Mouse (Mus musculus) hindbrain, embryonic 14.5 days (tissue): ENCODE data around the gene Ube2c. TPM values are rescaled to one million over a fixed set of nuclear protein-coding genes. Genes with fewer than 3 reads are reported as not detected.

Source experiments
- ATAC-seq: fragments of 200-750 bp; cut with Nextera tagmentation; 2 replicates; pipeline ENCODE4 v1.8.0; 2017; ENCODE audit warnings: moderate number of reproducible peaks, mild to moderate bottlenecking, moderate TSS enrichment, moderate library complexity; ENCODE audit not compliant: low FRiP score
- DNase-seq: peaks from one replicate; pipeline ENCODE4 v3.0.0-alpha.2; 2015; ENCODE audit warnings: low spot score
- H3K27ac ChIP-seq: fragments of 300-500 bp; sonication (generic); 2 replicates; pipeline ENCODE4 v1.5.1; 2014; ENCODE audit warnings: mild to moderate bottlenecking, moderate library complexity
- H3K27me3 ChIP-seq: fragments of 300-500 bp; sonication (generic); 2 replicates; pipeline ENCODE4 v1.6.1; 2014; ENCODE audit warnings: mild to moderate bottlenecking, low read length, mixed read lengths; ENCODE audit not compliant: control insufficient read depth, insufficient read depth
- H3K36me3 ChIP-seq: fragments of 300-500 bp; sonication (generic); replicated peaks from 2 replicates; pipeline ENCODE4 v1.6.1; 2014; ENCODE audit not compliant: control insufficient read depth, insufficient read depth
- H3K4me1 ChIP-seq: fragments of 300-500 bp; sonication (generic); replicated peaks from 2 replicates; pipeline ENCODE4 v1.6.1; 2014; ENCODE audit warnings: antibody characterized with exemption, low read length, mixed read lengths; ENCODE audit not compliant: control insufficient read depth, insufficient read depth
- H3K4me2 ChIP-seq: fragments of 300-500 bp; sonication (generic); replicated peaks from 2 replicates; pipeline ENCODE4 v1.6.1; 2014; ENCODE audit warnings: mild to moderate bottlenecking, moderate library complexity
- H3K4me3 ChIP-seq: fragments of 300-500 bp; sonication (generic); replicated peaks from 2 replicates; pipeline ENCODE4 v1.5.1; 2014; ENCODE audit warnings: mild to moderate bottlenecking, low read length
- H3K9ac ChIP-seq: fragments of 300-500 bp; sonication (generic); 2 replicates; pipeline ENCODE4 v1.6.1; 2014
- H3K9me3 ChIP-seq: fragments of 300-500 bp; sonication (generic); 2 replicates; pipeline ENCODE4 v1.6.1; 2016; ENCODE audit warnings: low read length; ENCODE audit not compliant: control insufficient read depth
- WGBS: fragments of 180-500 bp; shearing (Covaris S2); extraction: QIAGEN DNeasy Blood & Tissue Kit; methylation state at CpG from one replicate; pipeline ENCODE4 v1.1.7; 2014; 5-methylcytosine and 5-hydroxymethylcytosine counted together
- polyA plus RNA-seq: library from polyadenylated mRNA; unstranded; fragments of >200 nt; fragmentation: Nextera tagmentation; extraction: Ambion mirVana; gene quantifications from 2 replicates; pipeline ENCODE4 v1.2.1, GENCODE M21; 2014

Ube2c gene
- polyA plus RNA-seq, 1 experiment from 2014 or later = 59.4 TPM

DNA sequence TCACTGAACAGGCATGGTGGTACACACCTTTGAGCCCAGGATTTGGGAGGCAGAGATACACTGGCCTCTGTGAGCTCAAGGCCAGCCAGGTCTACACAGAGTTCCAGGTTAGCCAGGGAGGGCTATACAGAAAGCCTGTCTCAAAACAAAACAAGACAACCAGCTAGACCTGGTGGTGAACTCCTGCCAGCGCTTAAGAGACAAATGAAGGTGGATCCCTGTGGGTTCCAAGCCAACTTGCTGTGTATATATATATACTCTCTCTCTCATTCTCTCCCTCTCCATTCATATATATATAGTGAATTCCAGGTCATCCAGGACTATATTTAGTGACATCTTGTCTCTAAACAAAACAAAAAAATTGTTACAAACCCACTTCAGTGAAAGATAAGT lies 34.2 kb downstream of the Ube2c start:
- no peak for ATAC-seq
- Histone ChIP-seq H3K4me2 (peak overlapping the region; percentile 64), H3K9me3 (no peaks in the 10 kb centered on the region), H3K27me3 (no peaks in the 10 kb centered on the region), H3K36me3 (peaks cover 33% of the 10 kb centered on the region), H3K9ac (peak overlapping the region; percentile 75), H3K27ac (no peak overlapping the region), H3K4me3 (peak overlapping the region; percentile 67), H3K4me1 (peaks cover 21% of the 10 kb centered on the region; the same call in 1 of the 2 replicates)
- no peak for DNase-seq
- WGBS = 67% methylated on average over 1 of the region's 1 CpGs

- Histone ChIP-seq H3K9ac (peak within 1 kb of the TSS; percentile 75), H3K9me3 (no peaks in the 10 kb centered on the region), H3K36me3 (peaks cover 31% of the 10 kb centered on the region), H3K4me1 (peaks cover 21% of the 10 kb centered on the region; the same call in 1 of the 2 replicates), H3K4me3 (peak within 1 kb of the TSS; percentile 67), H3K27me3 (no peaks in the 10 kb centered on the region), H3K27ac (peak within 1 kb of the TSS; percentile 85), H3K4me2 (peak within 1 kb of the TSS; percentile 64)
- WGBS = 0% methylated on average over 47 of the region's 47 CpGs
- DNase-seq (peak; percentile 99), ATAC-seq (peak; percentile 97)
Measured at GRCm38 (mm10) chr2:164804533-164805331, 35.0 kb downstream of the Ube2c start, which contains the start of the genes Acot8 and Zswim3. Acot8 (minus strand) TSS chr2:164804882. Zswim3 (plus strand) TSS chr2:164805098.

DNA sequence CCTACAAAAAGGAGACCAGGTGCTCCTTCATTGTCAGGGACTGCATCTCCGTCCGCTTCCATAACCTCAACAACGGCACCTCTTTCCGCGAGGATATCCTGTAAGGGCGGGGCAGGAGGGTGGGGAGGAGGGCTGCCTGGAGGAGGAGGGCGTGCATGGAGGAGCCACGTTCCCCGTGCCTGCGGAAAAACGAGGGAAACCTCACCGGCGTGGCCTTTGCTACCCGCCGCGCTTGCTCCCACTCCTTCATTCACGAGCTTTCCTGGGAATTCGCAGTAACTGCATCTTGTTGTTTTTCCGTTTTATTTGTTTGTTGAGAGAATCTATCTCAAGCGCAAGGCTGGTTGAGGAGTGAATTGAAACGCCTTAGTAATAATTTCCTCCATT lies 35.6 kb downstream of the Ube2c start:
- Histone ChIP-seq H3K9me3 (no peaks in the 10 kb centered on the region), H3K4me2 (peak overlapping the region; percentile 64), H3K27ac (peak overlapping the region; percentile 83), H3K4me3 (peak overlapping the region; percentile 67), H3K36me3 (peaks cover 25% of the 10 kb centered on the region), H3K27me3 (no peaks in the 10 kb centered on the region), H3K4me1 (peaks cover 21% of the 10 kb centered on the region; the same call in 1 of the 2 replicates), H3K9ac (peak overlapping the region; percentile 73)
- ATAC-seq = peak; percentile 53; the same call in 1 of the 2 replicates
- WGBS = 1% methylated on average over 21 of the region's 21 CpGs
- no peak for DNase-seq

GRCm38 (mm10) chr2:164806614-164807013 lies 36.9 kb downstream of the Ube2c start:
- H3K4me2 ChIP-seq = peak overlapping the region; percentile 64; the same call in 1 of the 2 replicates
- no peaks in the 10 kb centered on the region for H3K9me3 ChIP-seq
- ATAC-seq (no peak), DNase-seq (no peak)
- peaks cover 15% of the 10 kb centered on the region for H3K36me3 ChIP-seq
- H3K4me1 ChIP-seq = peaks cover 21% of the 10 kb centered on the region; the same call in 1 of the 2 replicates
- no peak overlapping the region for H3K9ac ChIP-seq
- H3K27me3 ChIP-seq = no peaks in the 10 kb centered on the region
- H3K4me3 ChIP-seq = no peak overlapping the region
- WGBS = 84% methylated on average over 7 of the region's 7 CpGs
- H3K27ac ChIP-seq = no peak overlapping the region

DNA sequence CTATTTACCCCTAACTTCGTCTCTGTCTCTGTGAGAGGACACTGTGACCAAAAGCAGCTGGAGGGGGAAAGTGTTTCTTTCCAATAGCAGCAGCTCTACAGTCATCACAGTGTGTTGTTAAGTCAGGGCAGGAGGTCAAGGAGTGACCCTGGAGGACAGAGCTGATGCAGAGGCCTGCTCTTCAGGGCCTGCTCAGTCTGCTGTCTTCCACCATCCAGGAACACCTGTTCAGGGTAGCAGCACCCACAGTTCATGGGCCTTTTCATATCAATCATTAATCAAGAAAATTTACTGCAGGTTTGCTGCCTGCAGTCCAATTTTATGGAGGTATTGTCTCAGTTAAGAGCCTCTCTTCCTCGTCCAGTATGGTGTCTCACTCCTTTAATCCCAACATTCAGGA lies 43.9 kb downstream of the Ube2c start:
- H3K9me3 ChIP-seq = no peaks in the 10 kb centered on the region
- H3K4me2 ChIP-seq = no peak overlapping the region
- H3K27ac ChIP-seq = no peak overlapping the region
- ATAC-seq (no peak), DNase-seq (no peak)
- H3K4me1 ChIP-seq = no peaks in the 10 kb centered on the region
- no peak overlapping the region for H3K4me3 ChIP-seq
- H3K27me3 ChIP-seq = no peaks in the 10 kb centered on the region
- WGBS = 70% methylated on average over 2 of the region's 2 CpGs
- no peak overlapping the region for H3K9ac ChIP-seq
- peaks cover 24% of the 10 kb centered on the region for H3K36me3 ChIP-seq

- H3K9ac ChIP-seq = no peak overlapping the region
- H3K4me2 ChIP-seq = no peak overlapping the region
- no peaks in the 10 kb centered on the region for H3K9me3 ChIP-seq
- no peaks in the 10 kb centered on the region for H3K4me1 ChIP-seq
- H3K36me3 ChIP-seq = peaks cover 18% of the 10 kb centered on the region
- DNase-seq (no peak), ATAC-seq (no peak)
- no peak overlapping the region for H3K27ac ChIP-seq
- H3K4me3 ChIP-seq = no peak overlapping the region
- no peaks in the 10 kb centered on the region for H3K27me3 ChIP-seq
- 89% methylated on average over 5 of the region's 5 CpGs for WGBS
Measured at GRCm38 (mm10) chr2:164815348-164815747, 45.6 kb downstream of the Ube2c start.

GRCm38 (mm10) chr2:164815821-164816220 lies 46.1 kb downstream of the Ube2c start:
- 94% methylated on average over 8 of the region's 8 CpGs for WGBS
- Histone ChIP-seq H3K4me1 (no peaks in the 10 kb centered on the region), H3K27ac (no peak overlapping the region), H3K4me2 (no peak overlapping the region), H3K27me3 (no peaks in the 10 kb centered on the region), H3K9ac (no peak overlapping the region), H3K9me3 (no peaks in the 10 kb centered on the region), H3K36me3 (peaks cover 23% of the 10 kb centered on the region), H3K4me3 (no peak overlapping the region)
- ATAC-seq (no peak), DNase-seq (no peak)

DNA sequence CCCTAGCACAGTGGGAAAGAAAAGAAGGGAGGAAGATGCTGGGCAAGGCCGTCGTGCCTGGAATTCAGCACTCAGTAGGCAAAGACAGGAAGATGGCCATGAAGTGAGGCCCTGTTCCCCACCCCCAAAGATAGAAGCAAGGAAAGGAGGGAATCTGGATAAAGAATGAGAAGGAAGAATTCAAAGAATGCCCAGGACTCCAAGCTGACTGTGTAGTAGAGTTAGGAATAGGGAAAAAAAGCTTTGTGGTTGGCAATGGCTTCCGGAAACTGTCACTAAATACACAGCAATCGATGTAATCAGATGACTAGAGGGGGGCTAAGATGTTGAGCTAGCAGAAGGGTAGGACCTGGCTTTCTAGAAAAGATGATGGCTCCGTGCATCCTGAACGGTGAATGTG lies 47.5 kb downstream of the Ube2c start:
- no peak overlapping the region for H3K27ac ChIP-seq
- H3K4me1 ChIP-seq = peaks cover 2% of the 10 kb centered on the region; the same call in 1 of the 2 replicates
- H3K27me3 ChIP-seq = no peaks in the 10 kb centered on the region
- H3K9me3 ChIP-seq = no peaks in the 10 kb centered on the region
- DNase-seq (no peak), ATAC-seq (no peak)
- no peak overlapping the region for H3K4me3 ChIP-seq
- 82% methylated on average over 6 of the region's 6 CpGs for WGBS
- H3K4me2 ChIP-seq = no peak overlapping the region
- H3K9ac ChIP-seq = no peak overlapping the region
- peaks cover 35% of the 10 kb centered on the region for H3K36me3 ChIP-seq

- H3K9ac ChIP-seq = no peak overlapping the region
- H3K27ac ChIP-seq = no peak overlapping the region
- H3K4me2 ChIP-seq = no peak overlapping the region
- peaks cover 31% of the 10 kb centered on the region for H3K36me3 ChIP-seq
- peaks cover 5% of the 10 kb centered on the region; the same call in 1 of the 2 replicates for H3K4me1 ChIP-seq
- WGBS = 75% methylated on average over 5 of the region's 5 CpGs
- no peaks in the 10 kb centered on the region for H3K27me3 ChIP-seq
- ATAC-seq (no peak), DNase-seq (no peak)
- no peaks in the 10 kb centered on the region for H3K9me3 ChIP-seq
- no peak overlapping the region for H3K4me3 ChIP-seq
Measured at GRCm38 (mm10) chr2:164817703-164818102, 48.0 kb downstream of the Ube2c start.
